Mouse (Mus musculus): ENCODE measurements around the gene Hoxa7. TPM values are rescaled to one million over a fixed set of nuclear protein-coding genes. Genes with fewer than 3 reads are reported as not detected.

The Hoxa7 gene
- total RNA-seq, 2 experiments from 2014 or later: 4.7 to 5.0 TPM

- DNase-seq (ENCODE audit: low spot score): no peak
Observed at GRCm38 (mm10) chr6:52239625-52240388, 18.2 kb upstream of the Hoxa7 start.

GRCm38 (mm10) chr6:52238976-52239375, 17.3 kb upstream of the Hoxa7 start:
- DNase-seq (ENCODE audit: low spot score): no peak

- DNase-seq (ENCODE audit: low spot score): no peak
Observed at GRCm38 (mm10) chr6:52238155-52238545, 16.5 kb upstream of the Hoxa7 start.

- no peak for DNase-seq (ENCODE audit: low spot score)
Observed at GRCm38 (mm10) chr6:52237346-52238154, 15.9 kb upstream of the Hoxa7 start.

- DNase-seq (ENCODE audit: low spot score): no peak
Observed at GRCm38 (mm10) chr6:52236806-52237205, 15.2 kb upstream of the Hoxa7 start.

- no peak for DNase-seq (ENCODE audit: low spot score)
Observed at GRCm38 (mm10) chr6:52235866-52236265, 14.2 kb upstream of the Hoxa7 start.

- DNase-seq (ENCODE audit: low spot score): no peak
Observed at GRCm38 (mm10) chr6:52235267-52235666, 13.6 kb upstream of the Hoxa7 start.

- DNase-seq (ENCODE audit: low spot score): no peak
Observed at GRCm38 (mm10) chr6:52234428-52235140, 12.9 kb upstream of the Hoxa7 start.

- peak; percentile 80 for DNase-seq (ENCODE audit: low spot score)
Observed at GRCm38 (mm10) chr6:52233546-52234427, 12.1 kb upstream of the Hoxa7 start.

- no peak for DNase-seq (ENCODE audit: low spot score)
Observed at GRCm38 (mm10) chr6:52232984-52233545, 11.4 kb upstream of the Hoxa7 start.

GRCm38 (mm10) chr6:52232568-52232965, 10.9 kb upstream of the Hoxa7 start:
- DNase-seq (ENCODE audit: low spot score): no peak

- DNase-seq (ENCODE audit: low spot score): no peak
Observed at GRCm38 (mm10) chr6:52231885-52232567, 10.4 kb upstream of the Hoxa7 start.

GRCm38 (mm10) chr6:52230516-52231165, 9.0 kb upstream of the Hoxa7 start, which contains the start of gene Hoxa9:
Gene Hoxa9 (minus strand): TSS chr6:52231089.
- no peak for DNase-seq (ENCODE audit: low spot score)

- no peak for DNase-seq (ENCODE audit: low spot score)
Observed at GRCm38 (mm10) chr6:52229558-52230416, 8.1 kb upstream of the Hoxa7 start.

- no peak for DNase-seq (ENCODE audit: low spot score)
Observed at GRCm38 (mm10) chr6:52228475-52229465, 7.1 kb upstream of the Hoxa7 start.

GRCm38 (mm10) chr6:52227470-52228222, 6.0 kb upstream of the Hoxa7 start:
- DNase-seq (ENCODE audit: low spot score): no peak

Measured in gastrocnemius, adult 18-20 months (tissue).